Mouse (Mus musculus) midbrain, embryonic 10.5 days (tissue): ENCODE data around the gene Vmn1r44. TPM values are rescaled to one million over a fixed set of nuclear protein-coding genes. Genes with fewer than 3 reads are reported as not detected.
"Not testable (repeated sequence)": the region's sequence is repeated elsewhere in the genome, so short reads cannot be mapped to it uniquely, and the experiment has no call there.

Source experiments
- DNase-seq: peaks from one replicate; pipeline ENCODE4 v3.0.0-alpha.2; 2017; ENCODE audit warnings: low spot score
- H3K27ac ChIP-seq: fragments of 300-500 bp; sonication (generic); replicated peaks from 2 replicates; pipeline ENCODE4 v1.5.1; 2016; ENCODE audit warnings: mild to moderate bottlenecking
- H3K27me3 ChIP-seq: fragments of 300-500 bp; sonication (generic); 2 replicates; pipeline ENCODE4 v1.6.1; 2016; ENCODE audit warnings: low read depth, mild to moderate bottlenecking; ENCODE audit not compliant: poor library complexity, severe bottlenecking
- H3K36me3 ChIP-seq: fragments of 300-500 bp; sonication (generic); 2 replicates; pipeline ENCODE4 v1.6.1; 2016; ENCODE audit warnings: mild to moderate bottlenecking, moderate library complexity
- H3K4me1 ChIP-seq: fragments of 300-500 bp; sonication (generic); 2 replicates; pipeline ENCODE4 v1.6.1; 2016
- H3K4me3 ChIP-seq: fragments of 300-500 bp; sonication (generic); 2 replicates; pipeline ENCODE4 v1.5.1; 2016; ENCODE audit warnings: mild to moderate bottlenecking, moderate library complexity
- H3K9me3 ChIP-seq: fragments of 300-500 bp; sonication (generic); replicated peaks from 2 replicates; pipeline ENCODE4 v1.6.1; 2016; ENCODE audit warnings: mild to moderate bottlenecking
- WGBS: fragments of 180-500 bp; shearing (Covaris S2); methylation state at CpG from one replicate; pipeline ENCODE4 v1.1.7; 2016; 5-methylcytosine and 5-hydroxymethylcytosine counted together
- polyA plus RNA-seq: library from polyadenylated mRNA; unstranded; fragments of >200 nt; fragmentation: Nextera tagmentation; extraction: Ambion mirVana; gene quantifications from 2 replicates; pipeline ENCODE4 v1.2.1, GENCODE M21; 2016

The Vmn1r44 gene
- not detected in 2 replicates for polyA plus RNA-seq

DNA sequence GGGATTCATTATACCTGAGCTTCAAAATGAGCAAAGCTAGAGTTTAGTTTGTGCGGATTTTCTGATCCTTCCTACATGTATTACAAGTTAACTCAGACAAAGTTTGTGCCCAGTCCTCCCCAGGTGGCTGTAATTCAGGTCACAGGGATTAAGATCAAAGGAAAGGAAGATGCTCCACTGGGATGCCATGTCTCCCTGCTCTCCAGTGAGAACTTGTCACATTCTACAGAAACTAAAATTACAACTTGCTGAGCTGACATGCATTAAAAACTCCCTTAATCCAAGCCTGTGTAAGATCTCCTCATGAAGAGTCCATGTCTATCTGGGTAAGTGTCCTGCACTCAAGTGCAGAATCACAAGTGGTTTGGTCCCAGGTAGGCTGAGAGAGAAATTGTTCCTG is at the start of gene Vmn1r44:
TSS of gene Vmn1r44 (plus strand) at position 301 of the 400 bp plus-strand sequence.
- H3K4me1 ChIP-seq, result no peaks in the 10 kb centered on the region
- no peak for DNase-seq
- H3K4me3 ChIP-seq, result no peak within 1 kb of the TSS
- peaks cover 17% of the 10 kb centered on the region; the same call in 1 of the 2 replicates for H3K9me3 ChIP-seq
- no peaks in the 10 kb centered on the region for H3K36me3 ChIP-seq
- no peak within 1 kb of the TSS for H3K27ac ChIP-seq
- 69% methylated on average over 1 of the region's 1 CpGs for WGBS
- H3K27me3 ChIP-seq, result no peaks in the 10 kb centered on the region

DNA sequence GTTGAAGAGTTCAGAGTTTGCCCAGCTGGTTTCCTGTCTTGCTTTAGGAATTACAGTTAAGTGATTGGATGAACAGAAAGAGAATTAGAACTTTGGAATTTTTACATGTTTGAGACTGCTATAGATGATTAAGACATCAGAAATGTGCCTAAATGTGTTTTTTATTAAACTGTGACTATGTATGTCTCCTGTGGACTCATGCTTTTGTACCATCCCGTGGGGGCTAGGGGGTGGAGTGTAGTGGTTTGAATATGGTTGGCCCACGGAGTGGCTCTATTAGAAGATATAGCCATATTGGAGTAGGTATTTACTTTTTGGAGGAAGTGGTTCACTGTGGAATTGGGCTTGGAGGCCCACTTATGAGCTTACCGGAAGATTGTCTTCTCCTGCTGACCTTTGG is 25.9 kb upstream of the Vmn1r44 start:
- H3K27ac ChIP-seq, result no peak overlapping the region

DNA sequence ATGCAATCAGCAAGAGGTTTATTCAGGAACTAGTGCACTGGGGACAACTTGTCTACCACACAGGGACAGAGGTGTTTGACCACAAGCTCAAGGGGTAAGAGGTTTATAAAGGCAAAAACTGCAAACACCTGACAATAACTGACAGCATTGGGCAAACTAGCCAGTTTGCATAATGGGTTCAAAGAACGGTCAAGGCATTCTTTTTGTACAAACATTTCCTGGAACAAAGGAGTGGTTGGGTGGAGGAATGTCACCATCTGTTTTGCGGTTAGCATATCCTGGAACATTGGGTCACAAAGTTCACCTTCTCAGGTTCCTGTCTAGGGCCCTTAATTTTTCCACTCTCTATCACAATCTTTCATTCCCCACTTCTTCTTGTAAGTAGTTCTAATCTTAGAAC is 23.6 kb upstream of the Vmn1r44 start:
- no peaks in the 10 kb centered on the region for H3K27me3 ChIP-seq
- H3K4me3 ChIP-seq, result no peak overlapping the region
- no peak overlapping the region for H3K27ac ChIP-seq
- H3K36me3 ChIP-seq, result no peaks in the 10 kb centered on the region
- H3K4me1 ChIP-seq, result no peaks in the 10 kb centered on the region
- H3K9me3 ChIP-seq, result peaks cover 56% of the 10 kb centered on the region
- 94% methylated on average over 2 of the region's 2 CpGs for WGBS
- no peak for DNase-seq

More for the DNA sequence above, 25.9 kb upstream of the Vmn1r44 start:
- Histone ChIP-seq H3K36me3 (no peaks in the 10 kb centered on the region), H3K27me3 (no peaks in the 10 kb centered on the region), H3K4me3 (no peak overlapping the region), H3K9me3 (peaks cover 38% of the 10 kb centered on the region), H3K4me1 (no peaks in the 10 kb centered on the region)
- WGBS, result 78% methylated on average over 3 of the region's 3 CpGs
- no peak for DNase-seq

DNA sequence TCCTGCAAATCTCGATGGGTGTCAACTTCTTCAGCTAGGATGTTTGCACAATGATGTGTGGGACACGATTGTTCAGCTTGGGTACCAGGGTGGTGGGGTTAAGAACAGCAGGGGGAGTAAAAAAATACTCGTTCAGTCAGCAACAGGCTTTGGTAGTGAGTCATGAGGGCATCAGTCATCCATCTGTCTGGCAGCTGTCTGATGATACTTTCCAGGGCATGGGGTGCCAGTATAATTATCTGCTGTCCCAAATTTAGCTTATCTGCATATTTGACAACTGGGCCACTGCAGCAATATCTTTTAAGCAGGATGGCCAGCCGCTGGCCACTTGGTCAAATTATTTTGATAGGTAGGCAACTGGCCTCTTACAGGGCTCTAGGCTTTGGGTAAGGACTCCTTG is 19.7 kb upstream of the Vmn1r44 start:
- no peaks in the 10 kb centered on the region for H3K4me1 ChIP-seq
- no peak for DNase-seq
- 79% methylated on average over 4 of the region's 4 CpGs for WGBS
- H3K27me3 ChIP-seq, result no peaks in the 10 kb centered on the region
- H3K36me3 ChIP-seq, result no peaks in the 10 kb centered on the region
- H3K27ac ChIP-seq, result no peak overlapping the region
- peaks cover 72% of the 10 kb centered on the region for H3K9me3 ChIP-seq
- no peak overlapping the region for H3K4me3 ChIP-seq

DNA sequence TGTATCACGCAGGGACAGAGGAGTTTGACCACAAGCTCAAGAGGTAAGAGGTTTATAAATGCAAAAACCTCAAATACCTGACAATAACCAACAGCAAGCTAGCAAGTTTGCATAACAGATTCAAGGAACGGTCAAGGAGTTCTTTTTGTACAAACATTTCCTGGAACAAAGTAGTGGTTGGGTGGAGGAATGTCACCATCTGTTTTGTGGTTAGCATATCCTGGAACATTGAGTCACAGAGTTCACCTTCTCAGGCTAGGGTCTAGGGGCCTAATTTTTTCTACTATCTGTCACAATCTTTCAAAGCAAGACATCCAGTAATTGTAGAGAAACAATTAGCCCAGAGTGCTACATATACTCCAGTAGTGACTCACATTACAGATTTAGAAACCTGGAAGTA is 16.2 kb upstream of the Vmn1r44 start:
- Histone ChIP-seq H3K4me1 (no peaks in the 10 kb centered on the region), H3K27me3 (no peaks in the 10 kb centered on the region), H3K9me3 (peaks cover 54% of the 10 kb centered on the region), H3K4me3 (no peak overlapping the region), H3K36me3 (no peaks in the 10 kb centered on the region), H3K27ac (no peak overlapping the region)
- no peak for DNase-seq
- 95% methylated on average over 2 of the region's 2 CpGs for WGBS

DNA sequence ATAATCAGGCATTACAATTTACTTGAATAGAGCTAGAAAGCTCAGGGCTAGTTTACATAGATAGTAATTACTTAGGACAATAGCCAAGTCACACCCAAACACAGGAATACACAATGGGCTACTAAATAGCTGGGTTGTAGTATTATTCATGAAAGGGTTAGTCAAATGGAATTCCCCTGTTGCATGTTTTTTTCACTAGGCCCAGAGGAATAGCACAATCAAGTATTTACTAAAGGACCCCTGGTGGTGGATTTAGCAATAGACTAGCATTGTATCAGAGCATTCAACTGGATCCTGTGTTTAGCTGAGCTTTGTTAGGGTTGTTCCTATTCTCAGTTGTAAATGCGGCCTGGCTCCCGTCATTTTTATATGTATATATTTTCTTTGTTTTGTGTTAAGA is 15.5 kb upstream of the Vmn1r44 start:
- no peak for DNase-seq
- no peak overlapping the region for H3K27ac ChIP-seq
- H3K27me3 ChIP-seq, result no peaks in the 10 kb centered on the region
- H3K4me1 ChIP-seq, result no peaks in the 10 kb centered on the region
- H3K9me3 ChIP-seq, result peaks cover 47% of the 10 kb centered on the region
- H3K36me3 ChIP-seq, result no peaks in the 10 kb centered on the region
- 91% methylated on average over 2 of the region's 2 CpGs for WGBS
- no peak overlapping the region for H3K4me3 ChIP-seq

DNA sequence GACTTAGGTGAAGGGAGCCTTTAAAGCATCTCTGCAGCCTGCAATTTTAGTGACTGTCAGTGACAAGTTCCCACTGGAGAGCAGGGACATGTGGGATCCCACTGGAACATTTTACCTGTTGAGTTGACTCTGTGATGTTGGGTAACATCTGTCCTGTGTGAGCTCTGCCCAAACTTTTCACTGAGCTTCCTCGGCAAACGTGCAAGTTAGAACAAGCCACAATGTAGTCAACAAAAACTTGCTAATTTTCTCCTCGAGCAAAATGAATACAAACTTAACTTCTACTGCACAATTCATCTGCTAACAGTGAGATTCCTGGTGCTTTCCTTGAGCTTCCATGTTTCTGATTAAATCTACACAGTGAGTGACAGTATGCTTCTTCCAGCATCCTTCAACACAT is 7.1 kb upstream of the Vmn1r44 start, which contains the start of the genes Vmn1r42 and Vmn1r43:
TSS of gene Vmn1r42 (minus strand) at position 101 of the 400 bp plus-strand sequence.
TSS of gene Vmn1r43 (minus strand) at position 101 of the 400 bp plus-strand sequence.
- not testable (repeated sequence) for H3K4me1 ChIP-seq, H3K36me3 ChIP-seq, H3K27me3 ChIP-seq, H3K4me3 ChIP-seq, H3K27ac ChIP-seq, H3K9me3 ChIP-seq, DNase-seq
- 89% methylated on average over 3 of the region's 3 CpGs for WGBS

DNA sequence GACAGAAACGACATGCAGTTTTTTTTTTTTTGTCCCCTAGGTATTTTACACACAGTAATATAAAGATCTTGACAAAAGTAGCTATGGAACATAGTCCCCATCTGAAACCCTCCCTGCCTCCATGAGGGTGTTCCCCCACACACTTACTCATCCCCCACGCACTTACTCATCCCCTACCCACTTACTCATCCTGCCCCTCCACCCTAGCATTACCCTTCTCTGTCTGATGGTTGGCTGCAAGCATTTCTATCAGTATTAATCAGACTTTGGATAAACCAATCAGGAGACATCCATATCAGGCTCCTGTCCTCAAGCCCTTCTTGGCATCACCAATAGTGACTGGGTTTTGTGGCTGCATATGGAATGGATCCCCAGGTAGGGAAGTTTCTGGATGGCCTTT is 6.5 kb upstream of the Vmn1r44 start:
- Histone ChIP-seq H3K27me3 (no peaks in the 10 kb centered on the region), H3K27ac (no peak overlapping the region), H3K4me1 (no peaks in the 10 kb centered on the region), H3K9me3 (peaks cover 4% of the 10 kb centered on the region; the same call in 1 of the 2 replicates), H3K4me3 (no peak overlapping the region), H3K36me3 (no peaks in the 10 kb centered on the region)
- 84% methylated on average over 2 of the region's 2 CpGs for WGBS
- no peak for DNase-seq

DNA sequence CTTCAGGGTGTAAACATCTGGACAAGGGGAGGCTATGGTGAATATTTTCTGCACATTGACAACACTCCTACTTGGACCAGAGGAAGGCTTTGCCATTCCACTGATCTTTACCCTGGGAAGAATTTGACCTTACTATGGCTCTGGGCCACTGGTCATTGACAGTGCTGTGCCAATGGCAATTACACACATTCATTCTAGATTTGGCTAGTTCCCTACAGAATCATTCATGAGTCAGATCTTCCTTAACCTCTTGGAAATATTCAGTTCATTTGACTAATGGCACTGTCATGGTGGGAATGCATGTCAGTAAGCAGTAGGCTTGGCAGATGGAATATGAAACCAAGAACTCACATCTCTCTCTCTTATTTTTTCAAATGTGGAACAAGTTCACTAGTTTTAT is 2.6 kb upstream of the Vmn1r44 start:
- DNase-seq, result no peak
- H3K4me1 ChIP-seq, result no peaks in the 10 kb centered on the region
- no peak overlapping the region for H3K27ac ChIP-seq
- no peaks in the 10 kb centered on the region for H3K36me3 ChIP-seq
- no peak overlapping the region for H3K4me3 ChIP-seq
- no peaks in the 10 kb centered on the region for H3K27me3 ChIP-seq
- peaks cover 4% of the 10 kb centered on the region; the same call in 1 of the 2 replicates for H3K9me3 ChIP-seq

DNA sequence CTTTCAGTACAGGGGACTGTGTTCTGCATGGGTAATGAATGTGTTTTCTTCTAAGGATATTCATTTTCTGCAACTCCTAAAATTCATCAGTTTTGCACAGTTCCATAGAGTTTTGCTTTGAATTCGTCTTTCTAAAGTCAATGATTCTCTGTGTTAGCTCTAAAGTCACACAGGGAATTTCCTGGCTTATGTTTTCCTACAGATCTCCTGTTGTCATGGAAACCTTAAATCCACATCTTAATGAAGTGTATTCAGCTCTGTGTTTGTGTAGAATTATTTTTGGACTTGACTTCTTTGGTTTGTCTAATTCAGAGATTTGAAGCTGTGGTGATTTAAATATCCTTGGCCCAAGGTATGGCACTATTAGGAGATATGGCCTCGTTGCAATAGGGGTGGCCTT is 352 bp downstream of the Vmn1r44 start:
- Histone ChIP-seq H3K9me3 (peaks cover 19% of the 10 kb centered on the region; the same call in 1 of the 2 replicates), H3K4me3 (no peak overlapping the region), H3K4me1 (no peaks in the 10 kb centered on the region), H3K27ac (no peak overlapping the region), H3K36me3 (no peaks in the 10 kb centered on the region), H3K27me3 (no peaks in the 10 kb centered on the region)
- no peak for DNase-seq
- WGBS, result 68% methylated on average over 2 of the region's 2 CpGs

DNA sequence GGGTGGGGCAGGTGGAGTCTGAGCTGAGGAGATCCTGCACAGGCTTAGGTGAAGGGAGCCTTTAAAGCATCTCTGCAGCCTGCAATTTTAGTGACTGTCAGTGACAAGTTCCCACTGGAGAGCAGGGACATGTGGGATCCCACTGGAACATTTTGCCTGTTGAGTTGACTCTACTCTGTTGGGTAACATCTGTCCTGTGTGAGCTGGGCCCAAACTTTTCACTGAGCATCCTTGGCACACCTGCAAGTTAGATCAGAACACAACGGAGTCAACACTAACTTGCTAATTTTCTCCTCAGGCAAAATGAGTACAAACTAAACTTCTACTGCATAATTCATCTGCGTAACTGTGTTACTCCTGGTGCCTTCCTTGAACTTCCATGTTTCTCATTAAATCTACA is 57.0 kb downstream of the Vmn1r44 start, which contains the start of gene Vmn1r45:
TSS of gene Vmn1r45 (minus strand) at position 101 of the 400 bp plus-strand sequence.
- not testable (repeated sequence) for H3K4me1 ChIP-seq, H3K27me3 ChIP-seq, DNase-seq, H3K36me3 ChIP-seq, H3K27ac ChIP-seq, H3K4me3 ChIP-seq
- H3K9me3 ChIP-seq, result peaks cover 10% of the 10 kb centered on the region
- 90% methylated on average over 2 of the region's 2 CpGs for WGBS

DNA sequence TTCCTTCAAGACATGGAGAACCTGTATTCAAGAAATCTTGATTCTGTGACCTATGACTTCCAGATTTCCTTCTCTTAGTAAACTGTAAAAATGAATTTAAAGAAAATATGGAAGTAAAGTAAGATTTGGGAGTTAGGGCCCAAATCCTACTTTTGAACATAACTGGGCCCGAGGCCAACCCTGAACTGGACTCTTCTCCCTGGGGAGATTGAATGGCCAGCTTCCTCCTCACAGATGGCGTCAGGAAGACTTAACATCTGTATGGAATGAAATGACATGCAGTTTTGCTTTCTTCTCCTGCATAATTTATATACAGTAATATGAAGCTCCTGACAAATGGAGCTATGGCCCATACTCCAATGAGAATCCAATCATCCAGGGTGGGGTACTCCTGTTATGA is 57.5 kb downstream of the Vmn1r44 start:
- H3K27ac ChIP-seq, result no peak overlapping the region
- H3K9me3 ChIP-seq, result peaks cover 10% of the 10 kb centered on the region
- no peak overlapping the region for H3K4me3 ChIP-seq
- H3K27me3 ChIP-seq, result no peaks in the 10 kb centered on the region
- no peaks in the 10 kb centered on the region for H3K4me1 ChIP-seq
- no peak for DNase-seq
- H3K36me3 ChIP-seq, result no peaks in the 10 kb centered on the region
- WGBS, result 80% methylated on average over 2 of the region's 2 CpGs
